Mouse (Mus musculus): ENCODE measurements around the gene Txndc17.

DNA sequence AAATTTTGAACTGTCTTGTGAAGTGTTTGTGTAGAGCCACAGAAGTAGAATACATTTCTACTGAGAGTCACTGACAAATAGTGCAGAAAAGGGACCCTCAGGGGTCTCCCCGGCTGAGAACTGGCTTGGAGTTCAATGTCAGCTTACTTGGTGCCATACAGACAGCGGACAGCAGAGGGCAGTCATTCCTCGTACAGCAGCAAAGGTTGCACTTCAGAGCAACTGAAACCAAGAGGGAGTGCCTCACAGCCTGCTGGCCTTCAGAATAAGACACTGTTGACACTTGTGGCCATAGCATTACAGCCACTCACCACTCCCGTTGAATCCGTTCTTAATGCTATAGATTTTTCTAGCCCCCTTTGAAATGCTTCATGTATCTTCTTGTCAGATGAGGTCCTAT, 17.5 kb downstream of the Txndc17 start:
- TF ChIP-seq CTCF (IDR thresholded peaks at IDR 0.05; ENCODE audit: borderline replicate concordance, insufficient read depth, low read depth, low read length) (peak; percentile 94), POLR2A (IDR thresholded peaks at IDR 0.05; ENCODE audit: borderline replicate concordance, insufficient read depth, low read length) (no peak)

Measured in cerebellum, adult 2 months (tissue).